Mouse (Mus musculus): ENCODE measurements at regions not wholly inside any gene's neighbourhood (a gene's known extent, or its start where the extent isn't known, plus 50 kb on each side); places are given as distances from the start of the nearest gene placed in this dataset.
A peak's percentile ranks its signal among the peaks of the same experiment; 100 is the strongest.

DNA sequence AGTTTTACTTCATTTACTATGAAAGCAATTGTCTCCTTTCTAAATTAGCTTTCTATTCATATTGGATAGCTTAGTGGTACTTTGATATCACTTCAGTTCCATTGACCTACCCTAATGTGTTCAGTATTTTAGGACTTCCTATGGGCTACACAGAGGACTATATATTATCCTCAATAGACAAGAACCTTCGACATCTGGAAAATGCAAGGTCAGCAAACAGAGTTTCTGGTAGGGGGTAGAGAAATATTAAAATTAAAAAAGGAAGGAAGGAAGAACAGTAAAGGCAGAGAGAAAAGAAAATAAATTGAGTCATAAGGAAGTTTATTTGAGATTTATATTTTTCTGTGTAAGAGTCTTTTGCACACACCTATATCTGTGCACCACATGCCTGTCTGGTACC lies 107.4 kb upstream of the Insig1 start:
- no peak for ATAC-seq
- DNase-seq (ENCODE audit: low read depth, low spot score), result no peak
- H3K27me3 ChIP-seq, result no peaks in the 10 kb centered on the region
- CTCF ChIA-PET, result no interaction called here
- POLR2A ChIA-PET, result no interaction called here
- in situ Hi-C loops (cut with MboI; ENCODE audit: low pct_unique_long_range_greater_than_20kb), result no loop called here
- no peak for TF ChIP-seq CTCF (IDR thresholded peaks at IDR 0.05)

DNA sequence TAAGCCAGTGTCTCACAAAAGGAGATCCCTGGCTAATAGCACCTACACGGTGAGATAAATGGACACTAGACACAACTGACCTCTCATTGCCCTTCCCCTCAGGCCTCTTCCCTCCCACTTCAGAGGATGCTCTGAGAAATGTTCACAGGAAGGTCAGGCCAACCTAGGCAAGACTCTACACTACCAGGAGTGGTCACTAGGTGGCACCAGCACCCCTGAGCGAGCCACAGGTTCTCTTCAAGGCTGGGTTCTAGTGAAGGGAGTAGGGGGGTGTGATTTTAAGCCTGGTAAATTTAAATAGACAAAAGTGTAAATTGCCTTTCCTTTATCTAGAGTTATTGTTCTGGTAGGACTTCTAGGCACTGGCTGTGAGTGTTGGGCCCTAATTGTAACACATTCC lies 76.0 kb upstream of the Insig1 start:
- TF ChIP-seq CTCF (IDR thresholded peaks at IDR 0.05), result peak; percentile 96
- H3K27me3 ChIP-seq, result peaks cover 2% of the 10 kb centered on the region
- in situ Hi-C loops (cut with MboI; ENCODE audit: low pct_unique_long_range_greater_than_20kb), result loop anchor here (5.0 kb wide), 1 partner anchor 92 kb away; no protein-coding TSS in a partner anchor
- DNase-seq (ENCODE audit: low read depth, low spot score), result peak; percentile 2
- CTCF ChIA-PET, result interaction anchor here (2.0 kb wide), 1 partner anchor 98 kb away, joined by 19 read pairs; no protein-coding TSS in a partner anchor
- ATAC-seq, result peak; percentile 52
- POLR2A ChIA-PET, result no interaction called here

DNA sequence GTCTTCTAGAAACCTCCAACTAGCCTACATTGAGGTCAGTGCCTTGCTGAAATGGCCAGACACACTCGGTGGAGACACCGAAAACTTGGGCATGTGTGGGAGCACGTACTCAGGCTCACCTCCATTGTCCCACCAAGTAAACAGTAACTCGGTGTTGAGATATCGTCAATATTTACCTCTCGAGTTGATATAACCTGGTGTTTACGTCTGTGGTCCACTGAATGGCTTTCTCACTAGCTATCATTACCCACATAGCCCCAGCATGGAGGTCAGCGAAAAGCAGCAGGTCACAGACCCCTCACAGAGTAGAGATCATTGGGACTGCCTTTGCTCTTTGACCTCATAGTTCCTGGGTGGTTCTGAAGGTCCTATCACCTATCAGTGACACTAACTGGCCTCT lies 73.4 kb upstream of the Insig1 start:
- TF ChIP-seq CTCF (IDR thresholded peaks at IDR 0.05), result no peak
- POLR2A ChIA-PET, result no interaction called here
- CTCF ChIA-PET, result interaction anchor here (1.6 kb wide), 1 partner anchor 96 kb away, joined by 4 read pairs; no protein-coding TSS in a partner anchor

DNA sequence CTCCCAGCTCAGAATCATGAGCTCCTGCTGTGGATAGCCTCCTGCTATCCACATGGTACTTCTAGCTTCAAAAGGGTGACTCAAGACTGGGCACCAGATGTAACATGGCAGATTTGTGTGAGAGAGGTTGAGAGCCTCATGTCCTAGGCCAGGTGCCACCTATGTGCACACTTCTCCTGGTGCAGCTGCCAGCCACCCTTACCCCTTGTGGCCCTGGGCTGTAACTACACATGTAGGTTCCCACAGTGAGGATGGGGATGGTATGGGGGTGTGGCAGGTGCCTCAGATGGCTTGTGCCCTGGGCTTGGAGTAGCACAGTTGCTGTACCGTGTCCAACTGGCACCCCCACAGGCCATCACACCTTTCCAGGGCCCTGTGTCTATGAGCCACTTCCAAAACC lies 68.2 kb upstream of the Insig1 start:
- DNase-seq (ENCODE audit: low read depth, low spot score) (no peak), ATAC-seq (no peak)
- TF ChIP-seq CTCF (IDR thresholded peaks at IDR 0.05), result no peak
- in situ Hi-C loops (cut with MboI; ENCODE audit: low pct_unique_long_range_greater_than_20kb), result no loop called here
- H3K27me3 ChIP-seq, result no peaks in the 10 kb centered on the region
- CTCF ChIA-PET, result no interaction called here
- POLR2A ChIA-PET, result no interaction called here

More for the DNA sequence above, 73.4 kb upstream of the Insig1 start:
- H3K27me3 ChIP-seq, result no peaks in the 10 kb centered on the region
- ATAC-seq (no peak), DNase-seq (ENCODE audit: low read depth, low spot score) (no peak)
- in situ Hi-C loops (cut with MboI; ENCODE audit: low pct_unique_long_range_greater_than_20kb), result loop anchor here (5.0 kb wide), 1 partner anchor 90 kb away; no protein-coding TSS in a partner anchor

DNA sequence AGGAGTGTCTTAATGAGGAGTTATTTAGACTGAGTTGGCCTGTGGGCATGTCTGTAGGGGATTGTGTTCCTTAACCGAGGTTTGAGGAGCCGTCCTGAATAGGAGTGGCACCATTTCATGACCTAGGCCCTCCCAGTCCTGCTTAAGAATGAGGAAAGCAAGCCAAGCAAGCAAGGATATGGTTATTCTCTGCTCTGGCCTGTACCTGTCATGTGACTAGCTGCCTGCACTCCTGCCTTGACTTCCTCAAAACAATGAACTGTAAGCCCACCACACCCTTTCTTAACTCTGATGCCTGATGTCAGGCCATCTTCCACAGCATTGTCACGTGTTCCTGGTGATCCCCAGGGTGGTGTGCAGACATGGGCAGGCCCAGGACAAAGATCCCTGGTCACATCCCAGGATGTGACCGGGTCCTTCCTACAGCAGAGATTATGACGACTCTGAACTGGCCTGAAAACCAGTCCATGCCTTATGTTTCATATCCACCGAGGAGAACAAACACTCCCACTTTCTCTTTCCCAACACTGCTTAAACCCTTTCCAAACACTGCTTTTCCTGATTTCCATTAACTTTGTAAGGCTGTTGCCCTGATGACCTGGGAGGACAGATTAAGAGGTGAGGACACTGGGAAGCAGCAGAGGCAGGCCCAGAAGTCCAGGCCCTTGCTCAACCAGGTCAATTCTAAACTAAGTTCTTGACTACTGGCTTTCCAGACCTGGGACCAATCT lies 67.2 kb upstream of the Insig1 start:
- no peak for TF ChIP-seq CTCF (IDR thresholded peaks at IDR 0.05)
- ChIA-PET CTCF (interaction anchor here (1.5 kb wide), 1 partner anchor 14 kb away, joined by 3 read pairs; no protein-coding TSS in a partner anchor), POLR2A (no interaction called here)
- no peaks in the 10 kb centered on the region for H3K27me3 ChIP-seq
- DNase-seq (ENCODE audit: low read depth, low spot score) (no peak), ATAC-seq (no peak)
- in situ Hi-C loops (cut with MboI; ENCODE audit: low pct_unique_long_range_greater_than_20kb), result no loop called here

DNA sequence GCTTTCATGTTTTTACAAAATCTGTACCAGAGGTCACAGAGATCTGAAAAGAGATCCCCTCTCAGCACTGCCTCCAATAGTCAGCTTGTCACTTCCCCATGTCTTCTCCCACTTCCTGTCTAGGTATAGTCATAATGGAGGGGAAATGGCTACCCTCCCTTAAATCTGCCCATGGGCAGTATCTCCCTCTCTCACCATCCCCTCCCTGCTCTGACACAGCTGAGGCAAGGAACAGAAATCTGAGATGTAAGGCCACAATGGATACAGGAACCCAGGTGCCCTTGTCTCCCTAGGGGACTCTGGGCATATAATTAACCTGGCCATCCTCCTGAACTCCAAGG lies 66.7 kb upstream of the Insig1 start:
- no peak for TF ChIP-seq CTCF (IDR thresholded peaks at IDR 0.05)
- ChIA-PET POLR2A (no interaction called here), CTCF (interaction anchor here (1.5 kb wide), 1 partner anchor 13 kb away, joined by 3 read pairs; no protein-coding TSS in a partner anchor)
- in situ Hi-C loops (cut with MboI; ENCODE audit: low pct_unique_long_range_greater_than_20kb), result no loop called here
- ATAC-seq (no peak), DNase-seq (ENCODE audit: low read depth, low spot score) (no peak)
- H3K27me3 ChIP-seq, result no peaks in the 10 kb centered on the region

DNA sequence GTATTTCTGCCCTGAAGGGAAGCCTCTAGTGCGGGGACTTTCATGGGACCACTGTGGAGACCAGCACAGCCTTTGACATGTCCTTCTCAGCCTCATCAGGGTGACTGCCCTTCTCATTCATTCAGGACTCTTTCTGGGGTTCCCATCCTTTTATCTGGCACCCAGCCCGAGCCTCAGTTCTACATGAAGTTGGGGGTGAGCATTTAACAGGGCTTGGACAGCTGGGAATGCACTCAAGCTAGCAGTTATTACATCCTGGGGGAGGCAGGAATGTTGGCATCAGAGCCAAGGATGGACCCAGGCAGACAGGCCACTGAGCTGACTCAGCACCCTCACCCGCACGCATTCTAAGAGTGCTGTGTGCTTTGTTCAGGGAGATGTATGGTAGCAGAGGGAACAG lies 61.8 kb upstream of the Insig1 start:
- ATAC-seq, result no peak
- POLR2A ChIA-PET, result no interaction called here
- in situ Hi-C loops (cut with MboI; ENCODE audit: low pct_unique_long_range_greater_than_20kb), result no loop called here
- H3K27me3 ChIP-seq, result no peaks in the 10 kb centered on the region
- no peak for TF ChIP-seq CTCF (IDR thresholded peaks at IDR 0.05)
- DNase-seq (ENCODE audit: low read depth, low spot score), result no peak
- CTCF ChIA-PET, result no interaction called here

DNA sequence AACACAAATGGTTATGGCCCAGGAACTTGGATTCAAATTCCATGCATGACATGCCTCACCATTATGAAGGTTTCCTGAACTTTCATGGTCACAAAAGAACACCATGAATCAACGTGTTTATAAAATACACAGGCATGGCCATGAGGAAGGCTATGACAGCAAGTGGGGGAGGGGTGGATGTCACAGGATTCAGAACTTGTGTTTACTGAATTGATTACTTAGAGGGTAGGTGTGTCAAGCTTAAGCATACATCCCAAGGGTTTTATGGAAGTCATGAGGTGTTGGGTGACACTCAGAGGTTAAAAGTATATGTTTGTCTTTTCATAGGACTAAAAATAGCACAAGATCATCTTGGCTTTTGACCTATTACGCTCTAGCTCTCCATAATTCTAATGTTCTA lies 61.3 kb upstream of the Insig1 start:
- no peak for DNase-seq (ENCODE audit: low read depth, low spot score)
- POLR2A ChIA-PET, result no interaction called here

DNA sequence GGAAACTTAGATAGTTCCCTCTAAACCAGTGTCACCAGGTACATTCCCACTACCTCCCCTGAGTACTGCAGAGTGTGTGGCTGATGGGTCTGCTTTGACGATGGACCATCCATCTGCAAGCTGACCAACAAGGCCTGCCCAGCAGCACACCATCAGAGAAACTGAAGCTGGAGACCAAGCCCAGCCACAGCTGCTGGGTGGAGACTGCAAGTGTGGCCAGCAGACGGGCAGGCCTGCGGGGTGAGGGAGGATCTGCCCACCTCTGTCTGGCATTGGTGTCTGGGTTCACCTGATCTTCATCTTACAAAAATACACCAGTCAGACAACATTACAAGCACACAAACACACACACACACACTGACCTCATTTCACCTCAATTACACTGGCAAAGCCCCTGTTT lies 60.6 kb upstream of the Insig1 start:
- TF ChIP-seq CTCF (IDR thresholded peaks at IDR 0.05), result no peak
- in situ Hi-C loops (cut with MboI; ENCODE audit: low pct_unique_long_range_greater_than_20kb), result no loop called here
- CTCF ChIA-PET, result no interaction called here
- H3K27me3 ChIP-seq, result no peaks in the 10 kb centered on the region
- no peak for DNase-seq (ENCODE audit: low read depth, low spot score)
- POLR2A ChIA-PET, result no interaction called here
- no peak for ATAC-seq

More for the DNA sequence above, 61.3 kb upstream of the Insig1 start:
- no peaks in the 10 kb centered on the region for H3K27me3 ChIP-seq
- in situ Hi-C loops (cut with MboI; ENCODE audit: low pct_unique_long_range_greater_than_20kb), result no loop called here
- TF ChIP-seq CTCF (IDR thresholded peaks at IDR 0.05), result no peak
- no peak for ATAC-seq
- CTCF ChIA-PET, result no interaction called here

DNA sequence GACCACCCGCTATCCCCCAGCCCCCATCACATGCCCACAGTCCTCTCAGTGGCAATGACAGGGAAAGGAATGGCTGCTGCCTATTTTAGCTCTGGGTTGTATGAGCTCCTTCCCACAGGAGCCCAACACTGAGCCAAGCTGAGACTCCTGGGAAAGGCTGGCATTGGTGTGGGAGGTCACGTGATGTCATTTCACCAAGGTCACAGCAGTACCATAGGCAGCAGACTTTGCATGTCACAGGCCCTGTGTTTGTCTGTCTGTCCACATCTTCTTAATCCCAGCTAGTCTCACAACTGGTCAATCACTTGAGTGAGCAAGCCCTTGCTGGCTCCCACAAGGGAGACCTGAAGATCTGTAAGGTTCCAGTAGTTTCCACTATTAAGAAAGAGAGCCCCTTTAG lies 58.7 kb upstream of the Insig1 start:
- ATAC-seq, result no peak
- TF ChIP-seq CTCF (IDR thresholded peaks at IDR 0.05), result no peak
- POLR2A ChIA-PET, result interaction anchor here (0.8 kb wide), 1 partner anchor 11 kb away, joined by 3 read pairs; no protein-coding TSS in a partner anchor
- no peak for DNase-seq (ENCODE audit: low read depth, low spot score)
- in situ Hi-C loops (cut with MboI; ENCODE audit: low pct_unique_long_range_greater_than_20kb), result no loop called here
- CTCF ChIA-PET, result no interaction called here
- H3K27me3 ChIP-seq, result no peaks in the 10 kb centered on the region

DNA sequence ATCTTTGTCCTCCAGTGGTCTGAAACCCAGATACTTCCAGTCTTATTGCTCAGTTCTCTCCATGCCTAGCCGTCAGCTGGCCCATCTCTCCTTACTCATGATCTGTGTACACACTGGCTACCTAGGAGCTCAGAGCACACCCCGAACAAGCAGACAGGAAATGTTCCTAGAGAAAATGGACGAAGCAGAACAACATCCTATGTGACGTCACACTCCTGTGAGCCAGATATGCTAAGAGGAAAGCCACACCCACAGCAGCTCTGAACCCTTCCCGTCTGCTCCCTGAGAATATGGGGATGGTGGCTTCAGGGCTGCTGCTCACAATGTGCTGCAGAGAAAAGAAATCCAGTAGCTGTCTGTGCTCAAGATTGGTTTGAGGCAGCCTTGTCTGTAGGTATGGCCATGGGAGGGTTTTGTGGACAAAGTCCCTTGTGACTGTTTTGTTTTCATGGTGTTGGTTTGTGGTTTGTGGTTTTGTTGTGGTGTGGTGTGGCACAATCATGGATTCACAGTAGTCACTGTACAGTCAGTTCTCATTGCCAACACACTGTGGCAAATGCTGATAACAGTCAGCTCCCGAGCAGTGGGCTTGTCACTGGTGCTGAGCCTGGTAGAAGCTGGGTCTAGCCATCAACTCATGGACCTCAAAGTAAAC lies 57.4 kb upstream of the Insig1 start:
- CTCF ChIA-PET, result no interaction called here
- no peak for DNase-seq (ENCODE audit: low read depth, low spot score)

More for the DNA sequence above, 57.4 kb upstream of the Insig1 start:
- TF ChIP-seq CTCF (IDR thresholded peaks at IDR 0.05), result no peak
- POLR2A ChIA-PET, result interaction anchor here (0.6 kb wide), 1 partner anchor 88 kb away, joined by 3 read pairs; no protein-coding TSS in a partner anchor
- no peaks in the 10 kb centered on the region for H3K27me3 ChIP-seq
- in situ Hi-C loops (cut with MboI; ENCODE audit: low pct_unique_long_range_greater_than_20kb), result no loop called here
- ATAC-seq, result no peak

Measured in Patski (cell line).